Mouse (Mus musculus) regulatory T cell (primary cell): ENCODE measurements around the gene Rhox1.
"Not testable (repeated sequence)": the region's sequence is repeated elsewhere in the genome, so short reads cannot be mapped to it uniquely, and the experiment has no call there.

Source experiments
- in situ Hi-C: fragments of 300-600 bp; cut with MboI, MseI; formaldehyde crosslinking; loops from one replicate; pipeline ENCODE4 v1.15.1; 2025; ENCODE audit warnings: high pct_unique_total_duplicates

Gene Rhox1

DNA sequence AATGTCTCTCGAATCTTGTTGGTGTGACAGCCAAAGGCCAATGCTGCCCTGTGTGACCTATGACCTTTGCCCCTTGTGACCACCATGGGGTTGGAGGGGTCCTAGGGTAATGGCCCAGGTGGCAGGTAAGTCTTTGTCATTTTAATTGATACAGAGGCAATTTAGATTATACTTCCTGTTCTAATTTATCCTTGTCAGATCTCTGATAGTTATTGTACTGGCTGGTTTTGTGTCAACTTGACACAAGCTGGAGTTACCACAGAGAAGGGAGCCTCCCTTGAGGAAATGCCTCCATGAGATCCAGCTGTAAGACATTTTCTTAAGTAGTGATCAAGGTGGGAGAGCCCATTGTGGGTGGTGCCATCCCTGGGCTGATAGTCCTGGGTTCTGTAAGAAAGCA lies at the start of gene Rhox1:
Gene Rhox1 (minus strand): TSS at position 101 of the 400 bp plus-strand sequence.
- in situ Hi-C loops: not testable (repeated sequence)

DNA sequence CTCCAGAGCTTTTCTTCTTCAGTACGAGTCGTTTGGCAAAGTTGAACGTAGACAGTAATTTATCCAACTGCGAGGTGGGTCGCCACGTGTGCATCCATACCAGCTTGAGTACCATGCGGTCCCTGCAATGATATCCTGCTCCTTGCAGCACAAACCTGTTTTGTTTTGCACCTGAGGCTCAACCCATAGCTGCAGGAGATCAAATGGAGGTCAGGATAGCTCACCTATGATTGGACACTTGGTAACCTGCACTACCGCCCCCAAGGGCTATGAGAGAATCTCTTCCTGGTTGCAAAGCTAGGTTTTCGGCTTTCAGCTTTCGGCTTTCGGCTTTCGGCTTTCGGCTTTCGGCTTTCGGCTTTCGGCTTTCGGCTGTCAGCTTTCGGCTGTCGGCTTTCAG lies 43.0 kb upstream of the Rhox1 start, which contains the start of gene Rhox4a:
Gene Rhox4a (plus strand): TSS at position 301 of the 400 bp plus-strand sequence.
- in situ Hi-C loops: not testable (repeated sequence)

GRCm38 (mm10) chrX:37249619-37250018 lies 27.6 kb upstream of the Rhox1 start, which contains the start of gene Rhox3a:
Rhox3a (plus strand) TSS chrX:37249919.
- in situ Hi-C loops: loop anchor here (10.0 to 25.0 kb wide), 2 partner anchors 285 to 588 kb away; partner anchors contain the start of genes Rhox2e, Rhox6 and Rhox7a

DNA sequence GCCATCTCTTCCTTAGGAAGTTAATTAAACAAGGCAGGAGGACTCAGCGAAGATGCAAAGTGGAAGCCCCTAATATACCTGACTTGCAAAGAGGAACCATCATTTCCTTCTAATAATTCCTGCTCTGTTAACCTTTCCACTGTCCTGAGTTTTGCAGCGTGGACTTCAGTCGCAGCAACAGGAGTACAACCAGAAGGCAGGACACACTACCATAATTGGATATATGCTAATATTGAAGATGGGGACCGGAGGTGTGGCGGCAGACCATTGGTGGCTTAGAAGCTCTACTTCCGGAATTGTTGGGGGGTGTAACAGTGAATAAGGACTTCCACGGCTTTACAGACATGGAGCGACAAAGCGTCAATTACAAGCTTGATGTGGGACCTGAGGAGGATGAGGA lies 22.6 kb upstream of the Rhox1 start, which contains the start of gene Rhox2a:
Gene Rhox2a (plus strand): TSS at position 301 of the 400 bp plus-strand sequence.
- in situ Hi-C loops: loop anchor here (5.0 to 25.0 kb wide), 3 partner anchors 290 to 593 kb away; partner anchors contain the start of genes Rhox2e, Rhox2g, Rhox6 and Rhox7a

- in situ Hi-C loops: no loop called here
These were observed 11.1 kb downstream of the Rhox1 start, which contains the start of gene Gm9 for GRCm38 (mm10) chrX:37210941-37211340. Gm9 (minus strand) TSS chrX:37211041.

DNA sequence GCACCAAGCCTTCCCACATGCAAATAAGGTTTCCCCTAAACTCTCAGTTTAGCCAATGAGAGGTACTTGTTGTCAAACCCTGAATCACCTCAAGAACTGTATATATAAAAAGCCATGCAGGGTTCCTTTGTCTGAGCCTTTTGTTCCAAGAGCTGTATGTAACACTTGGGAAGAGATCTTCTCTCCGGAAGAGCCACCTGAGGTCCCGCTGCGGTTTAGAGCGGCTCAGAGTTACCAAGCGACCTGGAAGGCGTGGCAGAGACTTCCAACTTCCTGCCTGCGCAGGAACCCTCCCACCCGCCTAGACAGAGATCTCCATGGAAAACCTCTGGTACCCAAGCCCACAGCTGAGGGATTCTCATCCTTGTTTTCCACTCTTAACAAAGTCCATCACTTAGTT lies 23.4 kb downstream of the Rhox1 start:
- in situ Hi-C loops: no loop called here

DNA sequence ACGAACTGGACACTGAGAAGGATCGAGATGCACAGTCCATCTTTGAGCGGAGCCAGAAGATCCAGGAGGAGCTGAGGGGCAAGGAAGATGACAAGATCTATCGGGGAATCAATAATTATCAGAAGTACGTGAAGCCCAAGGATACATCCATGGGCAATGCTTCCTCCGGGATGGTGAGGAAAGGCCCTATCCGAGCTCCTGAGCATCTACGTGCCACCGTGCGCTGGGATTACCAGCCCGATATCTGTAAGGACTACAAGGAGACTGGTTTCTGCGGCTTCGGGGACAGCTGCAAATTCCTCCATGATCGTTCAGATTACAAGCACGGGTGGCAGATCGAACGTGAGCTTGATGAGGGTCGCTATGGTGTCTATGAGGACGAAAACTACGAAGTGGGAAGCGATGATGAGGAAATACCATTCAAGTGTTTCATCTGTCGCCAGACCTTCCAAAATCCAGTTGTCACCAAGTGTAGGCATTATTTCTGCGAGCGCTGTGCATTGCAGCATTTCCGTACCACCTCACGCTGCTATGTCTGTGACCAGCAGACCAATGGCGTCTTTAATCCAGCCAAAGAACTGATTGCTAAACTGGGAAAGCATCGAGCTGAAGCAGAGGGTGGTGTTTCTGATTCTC lies 30.2 kb downstream of the Rhox1 start:
- in situ Hi-C loops: no loop called here

- in situ Hi-C loops: no loop called here
These were observed 30.8 kb downstream of the Rhox1 start, which contains the start of the genes Ndufa1 and Rnf113a1 for GRCm38 (mm10) chrX:37191105-37191743. Ndufa1 (minus strand) TSS chrX:37191163. Rnf113a1 (plus strand) TSS chrX:37191245.

DNA sequence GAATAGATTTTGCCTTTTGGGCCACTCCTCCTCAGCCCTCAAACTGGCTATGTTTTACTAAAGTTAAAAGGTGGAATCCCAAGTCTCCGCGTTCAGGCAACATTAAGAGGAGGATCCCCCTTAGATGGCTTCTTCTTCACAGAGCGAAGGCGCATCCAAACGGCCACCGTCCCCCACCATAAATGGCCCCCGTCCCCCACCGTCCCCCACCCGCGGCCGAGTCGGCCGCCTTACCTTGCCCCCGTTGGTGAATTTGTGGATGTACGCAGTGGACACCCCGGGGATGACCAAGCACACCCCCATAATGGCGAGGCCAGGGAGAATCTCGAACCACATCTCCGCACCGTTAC lies 31.3 kb downstream of the Rhox1 start:
- in situ Hi-C loops: no loop called here

DNA sequence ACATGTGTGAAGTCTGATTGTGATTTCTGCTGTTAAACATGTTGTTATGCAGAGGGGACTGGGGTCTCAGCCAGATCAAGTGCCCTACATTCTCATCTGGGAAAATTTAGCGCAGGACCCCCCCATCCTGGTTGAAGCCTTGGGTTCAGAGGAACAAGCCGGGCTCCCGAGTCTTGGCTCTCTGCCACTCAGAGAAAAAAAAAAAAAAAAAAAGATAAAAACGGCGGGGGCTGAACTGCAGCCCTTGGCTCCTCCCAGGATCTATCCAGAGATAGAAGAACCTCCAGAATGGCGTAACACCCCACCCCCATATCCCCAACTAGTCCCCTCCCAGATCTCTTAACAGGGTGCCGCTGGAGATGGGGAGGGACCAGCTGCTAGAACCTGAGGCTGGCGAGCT lies 37.7 kb downstream of the Rhox1 start:
- in situ Hi-C loops: not testable (repeated sequence)

- in situ Hi-C loops: no loop called here
These were observed 53.3 kb downstream of the Rhox1 start, which contains the start of gene Akap14 for GRCm38 (mm10) chrX:37168742-37169141. Akap14 (minus strand) TSS chrX:37168842.

GRCm38 (mm10) chrX:37167085-37167484 lies 55.0 kb downstream of the Rhox1 start:
- in situ Hi-C loops: no loop called here
